Mouse (Mus musculus) kidney, embryonic 16.5 days (tissue): ENCODE results near the gene Galnt2. TPM values are rescaled to one million over a fixed set of nuclear protein-coding genes. Genes with fewer than 3 reads are reported as not detected.

Experiments
- ATAC-seq: fragments of 200-750 bp; cut with Nextera tagmentation; 2 replicates; pipeline ENCODE4 v1.8.0; 2017; ENCODE audit warnings: moderate TSS enrichment; ENCODE audit not compliant: low FRiP score, low TSS enrichment
- H3K27ac ChIP-seq: fragments of 300-500 bp; sonication (generic); 2 replicates; pipeline ENCODE4 v1.5.1; 2014; ENCODE audit warnings: low read length
- H3K27me3 ChIP-seq: fragments of 300-500 bp; sonication (generic); 2 replicates; pipeline ENCODE4 v1.6.1; 2014; ENCODE audit warnings: low read length, control low read depth, mixed read lengths; ENCODE audit not compliant: insufficient read depth
- H3K36me3 ChIP-seq: fragments of 300-500 bp; sonication (generic); 2 replicates; pipeline ENCODE4 v1.6.1; 2014; ENCODE audit warnings: low read length, control low read depth, mixed read lengths; ENCODE audit not compliant: insufficient read depth
- H3K4me1 ChIP-seq: fragments of 300-500 bp; sonication (generic); 2 replicates; pipeline ENCODE4 v1.6.1; 2014; ENCODE audit warnings: low read length, control low read depth, mixed read lengths; ENCODE audit not compliant: insufficient read depth
- H3K4me2 ChIP-seq: fragments of 300-500 bp; sonication (generic); replicated peaks from 2 replicates; pipeline ENCODE4 v1.6.1; 2014; ENCODE audit warnings: low read depth, low read length
- H3K4me3 ChIP-seq: fragments of 300-500 bp; sonication (generic); 2 replicates; pipeline ENCODE4 v1.5.1; 2014; ENCODE audit warnings: mild to moderate bottlenecking, low read length
- H3K9ac ChIP-seq: fragments of 300-500 bp; sonication (generic); replicated peaks from 2 replicates; pipeline ENCODE4 v1.6.1; 2014; ENCODE audit warnings: low read length
- H3K9me3 ChIP-seq: fragments of 300-500 bp; sonication (generic); 2 replicates; pipeline ENCODE4 v1.6.1; 2016; ENCODE audit warnings: low read length, control low read depth
- WGBS: fragments of 180-500 bp; shearing (Covaris S2); extraction: QIAGEN DNeasy Blood & Tissue Kit; methylation state at CpG from one replicate; pipeline ENCODE4 v1.1.7; 2014; 5-methylcytosine and 5-hydroxymethylcytosine counted together
- polyA plus RNA-seq: library from polyadenylated mRNA; unstranded; fragments of >200 nt; fragmentation: Nextera tagmentation; extraction: Ambion mirVana; gene quantifications from 2 replicates; pipeline ENCODE4 v1.2.1, GENCODE M21; 2015

The Galnt2 gene
- polyA plus RNA-seq, 1 experiment from 2014 or later: 47.1 TPM

DNA sequence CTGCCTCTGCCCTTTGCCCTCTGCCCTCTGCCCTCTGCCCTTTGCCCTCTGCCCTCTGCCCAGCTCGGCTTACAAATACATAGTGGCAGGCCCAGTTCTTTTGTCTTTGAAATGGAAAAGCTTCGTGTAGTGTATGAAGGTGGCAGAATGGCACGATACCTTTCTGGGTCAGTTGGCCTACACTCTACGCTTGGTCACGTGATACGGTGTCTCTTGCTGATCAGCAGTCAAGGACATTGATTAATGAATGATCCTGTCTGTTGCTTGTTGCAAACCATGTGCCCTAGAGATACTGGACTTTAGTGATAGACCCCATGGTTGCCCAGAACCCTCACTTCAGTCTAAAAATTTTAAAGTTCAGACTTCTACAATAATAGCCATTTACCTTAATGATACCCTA lies 79.9 kb downstream of the Galnt2 start:
- Histone ChIP-seq H3K9me3 (no peaks in the 10 kb centered on the region), H3K4me1 (no peaks in the 10 kb centered on the region), H3K27ac (no peak overlapping the region), H3K27me3 (no peaks in the 10 kb centered on the region), H3K4me3 (no peak overlapping the region), H3K9ac (no peak overlapping the region), H3K4me2 (no peak overlapping the region), H3K36me3 (peaks cover 3% of the 10 kb centered on the region; the same call in 1 of the 2 replicates)
- 87% methylated on average over 6 of the region's 6 CpGs for WGBS
- no peak for ATAC-seq

DNA sequence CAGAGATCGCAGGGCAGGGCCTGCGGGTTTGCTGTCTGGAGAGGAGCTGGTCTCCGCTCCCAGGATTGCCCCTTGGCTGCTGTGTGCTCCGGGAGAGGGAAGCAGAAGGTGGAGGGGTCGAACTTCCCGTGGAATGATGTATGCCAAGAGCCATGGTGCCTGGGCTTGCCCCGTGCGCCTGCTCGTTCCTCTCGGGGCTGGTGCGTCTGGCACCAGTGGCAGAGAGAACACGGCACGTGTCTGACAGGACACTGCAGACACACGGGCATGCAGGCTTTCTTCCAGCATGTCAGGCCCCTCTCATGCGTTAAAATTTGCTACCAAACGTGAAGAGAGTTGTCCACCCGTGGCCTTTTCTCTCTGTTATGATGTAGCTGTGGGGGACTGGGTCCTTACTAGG lies 80.5 kb downstream of the Galnt2 start:
- Histone ChIP-seq H3K4me3 (no peak overlapping the region), H3K9me3 (no peaks in the 10 kb centered on the region), H3K9ac (no peak overlapping the region), H3K4me1 (peaks cover 5% of the 10 kb centered on the region; the same call in 1 of the 2 replicates), H3K36me3 (peaks cover 3% of the 10 kb centered on the region; the same call in 1 of the 2 replicates), H3K27me3 (no peaks in the 10 kb centered on the region), H3K27ac (no peak overlapping the region), H3K4me2 (no peak overlapping the region)
- 90% methylated on average over 17 of the region's 17 CpGs for WGBS
- ATAC-seq: no peak

DNA sequence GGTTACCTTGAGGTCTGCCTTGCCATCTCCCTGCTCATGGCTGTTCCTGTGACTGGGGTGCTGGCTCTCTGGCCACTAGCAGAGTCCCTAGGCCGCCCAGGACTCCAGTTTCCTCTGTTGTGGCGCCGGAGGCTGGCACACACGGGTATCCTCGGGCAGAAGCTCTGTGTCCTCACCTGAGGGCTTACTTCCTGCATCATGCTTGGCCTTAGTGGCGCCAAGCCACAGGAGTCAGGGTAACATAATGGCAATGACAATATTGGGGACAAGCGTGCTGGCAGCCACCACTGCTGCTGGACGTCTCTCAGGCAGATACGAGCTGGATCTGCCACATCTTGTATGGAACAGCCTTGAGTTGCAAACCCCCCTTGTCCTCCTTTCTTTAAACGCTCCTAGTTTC lies 81.0 kb downstream of the Galnt2 start:
- ATAC-seq: no peak
- WGBS: 92% methylated on average over 10 of the region's 10 CpGs

DNA sequence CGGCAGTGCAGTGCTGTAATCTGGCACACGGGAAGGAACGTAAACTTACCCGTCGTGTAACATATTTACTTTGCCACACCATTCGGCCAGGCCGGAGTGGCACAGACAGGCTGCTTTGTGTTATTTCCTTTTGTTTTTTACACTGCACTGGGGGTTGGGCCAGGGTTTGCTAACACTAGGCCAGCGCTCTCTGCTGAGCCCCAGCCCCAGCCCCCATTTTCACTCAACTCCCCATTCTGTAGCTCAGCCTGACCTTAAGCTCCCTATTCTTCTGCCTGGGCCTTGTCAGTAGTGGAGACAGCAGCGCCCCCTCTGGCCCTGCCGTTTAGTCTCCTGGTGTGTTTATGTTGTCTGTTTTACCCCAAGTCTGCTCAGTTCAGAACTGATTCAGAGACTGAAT lies 83.6 kb downstream of the Galnt2 start:
- Histone ChIP-seq H3K4me1 (peaks cover 10% of the 10 kb centered on the region), H3K4me2 (no peak overlapping the region), H3K27me3 (no peaks in the 10 kb centered on the region), H3K4me3 (no peak overlapping the region), H3K36me3 (no peaks in the 10 kb centered on the region), H3K9me3 (no peaks in the 10 kb centered on the region), H3K9ac (0 out of 2 replicates have a peak overlapping the region, but pooled peaks have one; percentile 25), H3K27ac (no peak overlapping the region)
- 66% methylated on average over 10 of the region's 10 CpGs for WGBS
- ATAC-seq: no peak

More for the DNA sequence above, 81.0 kb downstream of the Galnt2 start:
- H3K27me3 ChIP-seq: no peaks in the 10 kb centered on the region
- H3K36me3 ChIP-seq: peaks cover under 1% of the 10 kb centered on the region; the same call in 1 of the 2 replicates
- H3K4me2 ChIP-seq: no peak overlapping the region
- peaks cover 9% of the 10 kb centered on the region for H3K4me1 ChIP-seq
- H3K27ac ChIP-seq: no peak overlapping the region
- no peak overlapping the region for H3K9ac ChIP-seq
- no peaks in the 10 kb centered on the region for H3K9me3 ChIP-seq
- H3K4me3 ChIP-seq: no peak overlapping the region

DNA sequence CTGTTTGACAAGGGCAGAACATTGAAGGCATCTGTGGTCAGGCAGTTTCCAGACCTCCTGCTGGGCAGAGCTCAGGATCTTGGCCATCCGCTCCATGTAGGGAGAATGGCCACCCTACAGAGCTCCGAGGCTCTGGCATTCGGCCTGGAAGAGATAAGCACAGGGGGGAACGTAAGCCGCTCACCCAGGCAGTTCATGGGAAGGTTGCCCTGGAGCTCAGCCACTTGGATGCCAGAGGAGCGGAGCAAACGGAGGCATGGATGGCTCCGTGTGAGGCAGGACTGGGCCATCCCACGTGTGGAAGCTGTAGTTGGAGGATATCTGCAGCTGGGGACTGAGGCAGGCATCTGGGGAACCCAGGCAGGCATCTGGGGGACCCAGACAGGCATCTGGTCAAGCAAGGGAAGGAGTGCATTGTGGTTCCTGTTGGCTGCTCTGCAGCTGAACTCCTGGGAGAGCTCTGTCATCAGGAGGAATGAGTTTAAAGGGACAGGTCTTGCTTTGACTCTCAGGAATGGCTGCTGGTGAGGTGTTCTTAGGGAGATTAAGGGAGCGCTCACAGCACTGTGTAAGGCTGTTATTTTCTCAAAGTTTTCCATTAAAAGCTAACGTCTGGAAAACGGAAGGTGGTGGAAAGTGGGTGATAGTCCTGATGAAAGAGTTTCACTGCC lies 85.4 kb downstream of the Galnt2 start:
- 52% methylated on average over 12 of the region's 12 CpGs for whole genome bisulfite sequencing
- no peaks in the 10 kb centered on the region for H3K36me3 ChIP-seq
- no peak overlapping the region for H3K4me2 ChIP-seq
- no peaks in the 10 kb centered on the region for H3K27me3 ChIP-seq
- no peak overlapping the region for H3K9ac ChIP-seq
- no peak for ATAC-seq
- no peaks in the 10 kb centered on the region for H3K9me3 ChIP-seq
- peaks cover 10% of the 10 kb centered on the region for H3K4me1 ChIP-seq
- peak overlapping the region; percentile 26 for H3K27ac ChIP-seq
- no peak overlapping the region for H3K4me3 ChIP-seq

DNA sequence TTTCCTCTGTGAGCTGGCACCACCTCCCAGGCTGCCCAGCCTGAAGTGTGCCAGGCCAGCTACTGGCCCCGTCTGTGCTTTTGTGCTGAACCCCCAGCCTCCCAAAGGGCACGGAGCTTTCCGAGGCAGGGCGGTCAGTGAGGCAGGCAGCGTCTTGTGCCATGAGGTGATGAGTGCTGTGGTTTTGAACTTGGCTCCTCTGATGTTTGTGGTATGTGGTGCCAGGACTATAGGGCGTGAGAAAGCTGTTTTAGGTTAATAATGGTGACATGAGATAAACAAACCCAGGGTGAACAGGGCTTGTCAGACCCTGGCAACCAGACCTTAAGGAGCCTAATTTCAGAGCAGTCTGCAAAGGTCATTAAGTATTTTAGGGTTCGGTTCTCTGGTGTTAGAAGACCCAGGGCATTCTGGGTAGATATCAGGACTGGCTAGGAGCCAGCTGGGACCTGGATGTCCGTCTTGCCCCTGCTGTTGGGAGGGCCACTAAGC lies 86.0 kb downstream of the Galnt2 start:
- 47% methylated on average over 8 of the region's 8 CpGs for WGBS
- Histone ChIP-seq H3K4me2 (no peak overlapping the region), H3K4me1 (peaks cover 10% of the 10 kb centered on the region), H3K9ac (no peak overlapping the region), H3K27ac (peak overlapping the region; percentile 26; the same call in 1 of the 2 replicates), H3K9me3 (no peaks in the 10 kb centered on the region), H3K27me3 (no peaks in the 10 kb centered on the region), H3K4me3 (no peak overlapping the region), H3K36me3 (no peaks in the 10 kb centered on the region)
- ATAC-seq: no peak

DNA sequence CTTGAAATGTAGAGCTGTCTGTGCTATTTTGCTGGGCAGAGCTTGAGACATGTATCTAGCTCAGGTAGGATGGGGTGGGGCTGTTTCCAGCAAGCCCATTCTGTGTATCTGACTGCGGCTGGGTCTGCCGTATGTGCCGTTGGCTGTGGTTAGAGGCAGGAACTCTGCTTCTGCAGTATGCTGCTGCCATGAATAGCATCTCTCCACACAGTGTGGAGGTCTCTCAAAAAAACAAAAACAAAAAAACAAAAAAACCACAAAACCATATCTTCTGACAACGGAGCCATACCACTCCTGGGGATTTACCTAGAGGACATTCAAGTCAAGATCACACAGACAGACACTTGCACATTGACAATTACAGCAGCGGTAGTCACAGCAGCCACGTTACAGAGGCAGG lies 86.6 kb downstream of the Galnt2 start:
- H3K4me2 ChIP-seq: no peak overlapping the region
- no peak overlapping the region for H3K9ac ChIP-seq
- ATAC-seq: no peak
- WGBS: 89% methylated on average over 6 of the region's 6 CpGs
- no peaks in the 10 kb centered on the region for H3K9me3 ChIP-seq
- no peaks in the 10 kb centered on the region for H3K36me3 ChIP-seq
- H3K4me3 ChIP-seq: no peak overlapping the region
- no peak overlapping the region for H3K27ac ChIP-seq
- H3K27me3 ChIP-seq: no peaks in the 10 kb centered on the region
- H3K4me1 ChIP-seq: peaks cover 10% of the 10 kb centered on the region

DNA sequence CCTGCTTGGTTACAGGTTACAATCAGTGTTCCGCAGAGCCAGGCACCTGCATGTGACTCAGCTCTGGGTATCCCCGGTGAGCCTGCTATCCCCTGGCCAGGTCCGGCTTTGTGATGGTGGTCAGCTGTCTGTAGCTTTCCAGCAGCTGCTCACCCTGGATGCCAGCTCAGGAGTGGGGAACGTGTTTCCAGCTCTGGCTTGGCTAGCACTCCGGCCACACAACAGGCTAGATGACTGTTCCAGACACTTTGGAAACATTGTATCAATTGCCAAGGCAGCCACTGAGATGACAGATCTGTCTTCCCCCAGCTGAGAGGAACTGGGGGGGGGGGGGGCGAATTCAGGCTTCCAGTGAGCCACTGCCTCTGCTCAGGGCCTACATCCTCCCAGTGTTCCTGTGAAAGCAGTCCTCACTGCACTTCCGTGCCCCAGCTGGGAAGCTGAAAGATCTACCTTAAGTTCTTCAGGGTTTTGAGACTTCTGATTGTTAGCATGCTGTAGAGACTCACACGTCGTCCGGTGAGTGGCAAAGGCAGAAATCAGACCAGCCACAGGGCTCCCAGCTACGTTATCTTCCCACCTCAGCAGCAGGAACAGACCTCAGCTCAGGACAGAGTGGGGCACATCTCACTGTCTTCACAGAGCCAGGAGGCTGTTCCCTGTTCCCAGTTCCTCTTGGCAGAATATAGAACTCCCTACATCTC lies 87.6 kb downstream of the Galnt2 start:
- no peak for ATAC-seq
- Histone ChIP-seq H3K9ac (no peak overlapping the region), H3K4me2 (no peak overlapping the region), H3K27me3 (no peaks in the 10 kb centered on the region), H3K4me1 (peaks cover 10% of the 10 kb centered on the region), H3K36me3 (0 out of 2 replicates have a peak, but pooled peaks cover 5% of the 10 kb centered on the region), H3K9me3 (no peaks in the 10 kb centered on the region), H3K27ac (no peak overlapping the region), H3K4me3 (no peak overlapping the region)
- 82% methylated on average over 11 of the region's 11 CpGs for WGBS

DNA sequence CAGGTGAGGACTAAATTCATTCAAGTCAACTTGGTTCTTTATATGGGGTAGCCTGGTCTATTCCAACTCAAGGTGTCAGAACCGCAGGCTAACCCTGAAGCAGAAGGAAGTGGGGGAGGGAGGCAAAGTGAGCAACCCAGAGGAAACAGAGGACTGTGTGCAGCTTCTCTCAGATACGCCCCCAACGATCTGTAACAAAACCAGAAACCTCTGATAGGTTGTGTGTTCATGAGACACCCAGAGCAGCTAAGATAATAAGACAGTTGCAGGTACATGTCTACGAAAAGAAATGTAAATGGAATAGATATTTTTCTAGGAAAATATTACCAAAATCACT lies 88.1 kb downstream of the Galnt2 start:
- Histone ChIP-seq H3K4me1 (peaks cover 10% of the 10 kb centered on the region), H3K4me2 (no peak overlapping the region), H3K9ac (no peak overlapping the region), H3K36me3 (peaks cover 10% of the 10 kb centered on the region; the same call in 1 of the 2 replicates), H3K9me3 (no peaks in the 10 kb centered on the region), H3K27me3 (no peaks in the 10 kb centered on the region), H3K27ac (no peak overlapping the region), H3K4me3 (no peak overlapping the region)
- ATAC-seq: no peak
- 85% methylated on average over 4 of the region's 4 CpGs for WGBS
